Mouse (Mus musculus) layer of hippocampus, postnatal 14 days (tissue): ENCODE measurements around the gene Olfr658. TPM values are rescaled to one million over a fixed set of nuclear protein-coding genes. Genes with fewer than 3 reads are reported as not detected.
A peak's percentile ranks its signal among the peaks of the same experiment; 100 is the strongest.

Experiments used
- DNase-seq, 2 experiments: peaks; one replicate each; pipeline ENCODE4 v3.0.0; 2021 to 2022; ENCODE audit warnings: low spot score in 2 of 2, mixed read lengths in 1 of 2
- long read RNA-seq, 2 experiments: library from polyadenylated mRNA; stranded (forward); transcript quantifications; one replicate each; pipeline ENCODE4 v2.0.0; 2021
- total RNA-seq, 2 experiments: library from RNA; stranded (reverse); gene quantifications; 2 replicates each; pipeline ENCODE4 v1.2.3; 2021

Olfr658 gene
- not detected for total RNA-seq
- long read RNA-seq, experiment 1 = 0 reads
- long read RNA-seq, experiment 2 = 0 reads

DNA sequence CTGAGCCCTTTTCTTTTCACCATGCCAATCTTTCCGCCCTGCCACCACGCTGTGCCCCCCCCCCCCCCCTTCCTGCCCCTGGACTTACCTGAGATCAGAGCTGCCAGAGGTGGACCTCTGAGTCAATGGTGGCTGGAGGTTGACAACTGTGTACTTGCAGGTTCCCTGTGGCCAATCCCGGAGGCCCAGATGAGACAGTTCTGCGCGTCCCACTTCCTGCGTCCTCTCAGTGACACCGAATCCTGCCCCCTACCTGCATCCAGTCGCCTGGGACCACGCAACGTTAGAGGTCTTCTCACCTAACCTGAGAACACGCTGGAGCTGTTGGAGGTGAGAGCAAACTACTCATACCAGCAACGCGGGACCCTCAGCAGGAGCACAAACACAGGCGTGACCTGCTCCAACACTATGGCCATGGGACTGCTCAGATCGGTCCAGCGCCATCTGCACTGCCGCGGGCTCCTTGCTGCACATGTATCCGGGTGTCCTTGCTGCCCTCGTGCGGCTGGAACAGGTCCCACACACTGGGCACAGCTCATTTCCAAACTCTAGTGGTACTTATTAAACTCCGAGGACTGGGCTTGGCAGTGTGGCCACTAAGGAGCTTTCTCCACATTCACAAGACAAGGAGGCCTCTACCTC is at the start of gene Olfr658:
TSS of gene Olfr658 (minus strand) at position 465 of the 642 bp plus-strand sequence.
- DNase-seq = peak; percentile 3 to 6

DNA sequence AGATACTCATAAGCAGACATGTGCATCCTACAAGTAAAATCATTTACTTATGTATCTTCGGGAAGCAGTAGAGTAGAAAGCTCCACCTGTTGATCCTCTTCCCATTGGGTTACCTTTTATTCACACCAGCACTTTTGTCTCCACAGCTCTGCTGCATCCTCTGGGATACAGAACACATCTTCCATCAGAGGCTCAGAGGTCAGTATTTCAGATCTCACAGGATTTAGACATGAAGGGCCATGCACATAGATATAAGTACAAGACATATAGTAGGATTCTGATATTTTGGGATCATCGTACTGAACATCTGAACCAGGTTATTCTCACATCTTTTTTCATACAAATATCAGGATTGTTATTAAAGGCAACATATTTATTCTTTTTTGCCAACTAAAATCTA is 39.1 kb upstream of the Olfr658 start, which contains the start of gene Olfr661:
TSS of gene Olfr661 (plus strand) at position 301 of the 400 bp plus-strand sequence.
- no peak for DNase-seq

- DNase-seq = no peak
Measured at GRCm38 (mm10) chr7:104666453-104666852, 19.3 kb upstream of the Olfr658 start, which contains the start of gene Olfr659. TSS of gene Olfr659 (plus strand) at chr7:104666753.

GRCm38 (mm10) chr7:104624494-104624893 is 22.6 kb downstream of the Olfr658 start, which contains the start of gene Olfr657:
TSS of gene Olfr657 (plus strand) at chr7:104624794.
- no peak for DNase-seq

GRCm38 (mm10) chr7:104613655-104614054 is 33.5 kb downstream of the Olfr658 start, which contains the start of gene Olfr656:
TSS of gene Olfr656 (plus strand) at chr7:104613955.
- no peak for DNase-seq

DNA sequence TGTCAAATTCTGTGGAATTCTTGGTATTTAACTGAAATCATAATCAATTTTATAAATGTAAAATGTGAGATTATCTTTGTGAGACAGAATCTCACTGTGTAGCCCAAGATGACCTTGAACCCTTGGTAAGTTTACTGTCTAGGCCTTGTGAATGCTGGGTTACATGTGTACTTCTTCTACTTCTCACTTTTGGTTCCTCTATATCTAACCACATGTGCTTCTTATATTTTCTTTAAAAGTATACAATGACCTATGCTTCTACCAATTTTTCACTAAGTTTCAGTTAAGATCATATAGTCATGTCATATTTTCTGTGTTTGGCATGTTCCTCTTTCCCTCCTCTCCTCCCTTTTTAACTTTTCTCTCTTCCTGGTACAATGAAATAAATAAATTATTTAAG is 42.4 kb downstream of the Olfr658 start:
- no peak for DNase-seq

DNA sequence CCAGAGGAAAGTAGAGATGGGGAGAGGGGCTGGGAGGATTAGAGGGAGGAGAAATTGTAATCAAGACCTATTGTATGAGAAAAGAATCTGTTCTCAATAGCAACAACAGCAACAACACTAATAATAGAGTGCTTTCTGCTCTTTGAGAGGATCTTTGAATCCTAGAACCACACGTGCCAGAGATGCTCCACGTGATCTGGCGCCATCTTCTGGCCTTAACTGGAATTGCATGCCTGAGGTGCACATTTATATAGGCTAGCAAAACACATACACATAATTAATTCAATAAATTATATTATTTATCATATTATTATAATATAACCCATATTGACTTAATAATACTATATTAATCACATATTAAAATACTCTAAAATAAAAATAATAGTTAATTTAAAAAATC is 43.9 kb downstream of the Olfr658 start:
- no peak for DNase-seq

DNA sequence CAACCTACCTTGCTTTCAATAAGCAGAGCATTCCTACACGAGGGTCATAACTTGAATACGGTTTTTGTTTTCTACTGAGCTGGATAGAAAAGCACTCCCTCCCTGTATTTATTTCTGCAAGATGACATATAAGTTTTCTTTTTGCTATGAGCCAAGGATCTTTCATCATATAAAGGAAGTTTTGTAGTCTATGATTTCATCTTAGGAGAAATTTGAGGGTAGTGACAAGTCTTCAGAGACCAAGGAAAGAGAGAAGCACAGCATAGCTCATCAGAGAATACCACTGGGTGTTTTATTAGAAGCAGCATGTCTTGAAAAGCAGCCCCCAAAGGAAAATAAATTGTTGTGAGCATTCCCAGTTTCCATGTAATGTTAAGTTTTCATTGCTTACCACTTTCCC is 45.4 kb downstream of the Olfr658 start, which contains the start of gene Olfr655:
TSS of gene Olfr655 (minus strand) at position 101 of the 400 bp plus-strand sequence.
- DNase-seq = no peak

Other genes starting within 250 kb of the Olfr658 start
- gene Trim30c, start 246.5 kb downstream of the Olfr658 start, total RNA-seq = not detected
- under 1 TPM; 0.52 to 0.74 TPM for gene Trim30a, start 182.1 kb downstream of the Olfr658 start, total RNA-seq
- under 1 TPM; 0.14 to 0.31 TPM for gene Trim30d, start 139.5 kb downstream of the Olfr658 start, total RNA-seq
- gene Olfr651, start 97.2 kb downstream of the Olfr658 start, total RNA-seq = not detected
- gene Olfr652, start 86.4 kb downstream of the Olfr658 start, total RNA-seq = not detected
- not detected for gene Olfr653, start 70.0 kb downstream of the Olfr658 start, total RNA-seq
- not detected for gene Olfr654, start 60.3 kb downstream of the Olfr658 start, total RNA-seq
- gene Olfr655, start 45.5 kb downstream of the Olfr658 start, total RNA-seq = not detected
- not detected for gene Olfr656, start 33.4 kb downstream of the Olfr658 start, total RNA-seq
- not detected for gene Olfr657, start 22.5 kb downstream of the Olfr658 start, total RNA-seq
- gene Olfr659, start 19.4 kb upstream of the Olfr658 start, total RNA-seq = not detected
- not detected for gene Olfr661, start 39.2 kb upstream of the Olfr658 start, total RNA-seq
- not detected for gene Usp17le, start 130.2 kb upstream of the Olfr658 start, total RNA-seq
- gene Usp17lb, start 195.3 kb upstream of the Olfr658 start, total RNA-seq = not detected
- gene Usp17la, start 209.7 kb upstream of the Olfr658 start, total RNA-seq = not detected
- not detected for gene Olfr665, start 230.7 kb upstream of the Olfr658 start, total RNA-seq
- gene Olfr666, start 248.6 kb upstream of the Olfr658 start, total RNA-seq = not detected